Mouse (Mus musculus): ENCODE data around the gene Pdzd2. TPM values are rescaled to one million over a fixed set of nuclear protein-coding genes. Genes with fewer than 3 reads are reported as not detected.

The Pdzd2 gene
- 4.7 and 7.1 TPM in 2 replicates for polyA plus RNA-seq (2012; rRNA removed)

GRCm38 (mm10) chr15:12739277-12740247 is at the start of gene Pdzd2:
Gene Pdzd2, minus strand, starts transcription at chr15:12739924.

GRCm38 (mm10) chr15:12321788-12322621 is 417.7 kb downstream of the Pdzd2 start, which contains the start of gene 1810049J17Rik:
Gene 1810049J17Rik, minus strand, starts transcription at chr15:12321899.

GRCm38 (mm10) chr15:12321091-12321787 is 418.5 kb downstream of the Pdzd2 start, which contains the start of gene Golph3:
Gene Golph3, plus strand, starts transcription at chr15:12321450.

Other genes starting within 250 kb of the Pdzd2 start
- gene 6030458C11Rik, start 84.7 kb upstream of the Pdzd2 start, polyA plus RNA-seq (2012; rRNA removed), result 24.9 and 26.1 TPM in 2 replicates
- gene Drosha, start 84.9 kb upstream of the Pdzd2 start, polyA plus RNA-seq (2012; rRNA removed), result 48.5 and 49.5 TPM in 2 replicates